Mouse (Mus musculus) myocyte (in vitro differentiated cells): Measurements from ENCODE around the gene Dcun1d3. TPM values are rescaled to one million over a fixed set of nuclear protein-coding genes. Genes with fewer than 3 reads are reported as not detected.
A peak's percentile ranks its signal among the peaks of the same experiment; 100 is the strongest.

Source experiments
- H3K27me3 ChIP-seq: one replicate; pipeline ENCODE4 v1.6.1; 2011; ENCODE audit not compliant: control insufficient read depth, insufficient read depth, insufficient read length
- H3K36me3 ChIP-seq: one replicate; pipeline ENCODE4 v1.6.1; 2011; ENCODE audit not compliant: control insufficient read depth, insufficient read depth
- H3K4me2 ChIP-seq: one replicate; pipeline ENCODE4 v1.6.1; 2011; ENCODE audit warnings: low read depth, control low read depth
- H3K4me3 ChIP-seq: one replicate; pipeline ENCODE4 v1.5.1; 2011; ENCODE audit warnings: mild to moderate bottlenecking, control low read depth, moderate library complexity
- H3K79me2 ChIP-seq: one replicate; pipeline ENCODE4 v1.6.1; 2011; ENCODE audit not compliant: control insufficient read depth, insufficient read depth
- H3ac ChIP-seq: one replicate; pipeline ENCODE4 v1.6.1; 2011; ENCODE audit not compliant: control insufficient read depth, insufficient read length
- CEBPB ChIP-seq: IDR thresholded peaks from 2 replicates; pipeline ENCODE4 v1.6.1; 2011; ENCODE audit warnings: mild to moderate bottlenecking, moderate library complexity; ENCODE audit not compliant: poor library complexity, insufficient read depth, severe bottlenecking
- E2F4 ChIP-seq: IDR thresholded peaks from one replicate; pipeline ENCODE4 v1.6.1; 2011; ENCODE audit warnings: mild to moderate bottlenecking, control low read depth, moderate library complexity; ENCODE audit not compliant: insufficient read depth
- MAX ChIP-seq: IDR thresholded peaks from one replicate; pipeline ENCODE4 v1.6.1; 2011; ENCODE audit warnings: low read depth, mild to moderate bottlenecking, control low read depth
- MYOD1 ChIP-seq, 3 experiments: IDR thresholded peaks; one replicate each; pipeline ENCODE4 v1.6.1; 2011; ENCODE audit warnings: control low read depth in 2 of 3, low read depth in 2 of 3, mild to moderate bottlenecking in 2 of 3, moderate library complexity in 1 of 3; ENCODE audit not compliant: insufficient read length in 2 of 3, control insufficient read depth in 1 of 3
- MYOG ChIP-seq, 3 experiments: IDR thresholded peaks; one replicate each; pipeline ENCODE4 v1.6.1; 2011; ENCODE audit warnings: control low read depth in 2 of 3, low read depth in 2 of 3, mild to moderate bottlenecking in 2 of 3; ENCODE audit not compliant: insufficient read length in 2 of 3, control insufficient read depth in 1 of 3, insufficient read depth in 1 of 3
- POLR2A ChIP-seq: IDR thresholded peaks from one replicate; pipeline ENCODE4 v1.6.1; 2011; ENCODE audit warnings: low read depth, mild to moderate bottlenecking, control low read depth, moderate library complexity; ENCODE audit not compliant: insufficient read length
- POLR2AphosphoS2 ChIP-seq: IDR thresholded peaks from one replicate; pipeline ENCODE4 v1.6.1; 2011; ENCODE audit warnings: low read depth, control low read depth; ENCODE audit not compliant: insufficient read length
- REST ChIP-seq: IDR thresholded peaks from one replicate; pipeline ENCODE4 v1.6.1; 2011; ENCODE audit warnings: mild to moderate bottlenecking, control low read depth, moderate library complexity; ENCODE audit not compliant: insufficient read depth, insufficient read length
- SRF ChIP-seq: IDR thresholded peaks from one replicate; pipeline ENCODE4 v1.6.1; 2011; ENCODE audit warnings: low read depth; ENCODE audit not compliant: control insufficient read depth, insufficient read length
- TCF12 ChIP-seq: IDR thresholded peaks from one replicate; pipeline ENCODE4 v1.6.1; 2011; ENCODE audit warnings: mild to moderate bottlenecking, control low read depth; ENCODE audit not compliant: poor library complexity, insufficient read depth, severe bottlenecking
- TCF3 ChIP-seq: IDR thresholded peaks from one replicate; pipeline ENCODE4 v1.6.1; 2011; ENCODE audit warnings: low read depth, control low read depth; ENCODE audit not compliant: insufficient read length
- USF1 ChIP-seq: IDR thresholded peaks from one replicate; pipeline ENCODE4 v1.6.1; 2011; ENCODE audit warnings: low read depth, mild to moderate bottlenecking, control low read depth, moderate library complexity
- polyA plus RNA-seq: library from polyadenylated mRNA; unstranded; fragments of >200 nt; fragmentation: generic; extraction: Trizol; gene quantifications from one replicate; pipeline ENCODE4 v1.2.1, GENCODE M21; 2012; ENCODE audit warnings: missing spikeins

The Dcun1d3 gene
- polyA plus RNA-seq, 1 experiment = 8.8 TPM

DNA sequence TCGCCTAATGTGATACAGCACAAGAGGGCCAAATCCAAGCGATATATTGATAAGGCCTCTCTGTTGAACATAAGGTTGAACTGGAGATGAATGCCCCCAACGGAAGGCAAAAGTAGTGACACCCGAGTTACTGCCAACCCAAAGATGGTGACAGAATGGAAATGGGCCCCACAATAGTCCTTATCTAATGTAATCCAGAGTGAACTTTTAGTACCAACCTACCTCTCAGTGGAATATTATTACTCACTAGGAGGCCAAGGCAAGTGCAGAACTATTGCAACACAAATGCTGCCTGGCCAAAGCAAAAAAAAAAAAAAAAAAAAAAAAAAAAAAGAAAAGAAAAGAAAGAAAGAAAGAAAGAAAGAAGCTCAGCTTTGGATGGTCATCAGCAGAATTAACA lies 3.4 kb downstream of the Dcun1d3 start:
- Histone ChIP-seq H3ac (no peak overlapping the region), H3K4me3 (no peak overlapping the region), H3K27me3 (no peaks in the 10 kb centered on the region), H3K79me2 (peaks cover 66% of the 10 kb centered on the region), H3K36me3 (no peaks in the 10 kb centered on the region), H3K4me2 (no peak overlapping the region)
- 0 out of 2 replicates have a peak, but pooled peaks have one; percentile 10 for TF ChIP-seq CEBPB
- no peak for TF ChIP-seq USF1

DNA sequence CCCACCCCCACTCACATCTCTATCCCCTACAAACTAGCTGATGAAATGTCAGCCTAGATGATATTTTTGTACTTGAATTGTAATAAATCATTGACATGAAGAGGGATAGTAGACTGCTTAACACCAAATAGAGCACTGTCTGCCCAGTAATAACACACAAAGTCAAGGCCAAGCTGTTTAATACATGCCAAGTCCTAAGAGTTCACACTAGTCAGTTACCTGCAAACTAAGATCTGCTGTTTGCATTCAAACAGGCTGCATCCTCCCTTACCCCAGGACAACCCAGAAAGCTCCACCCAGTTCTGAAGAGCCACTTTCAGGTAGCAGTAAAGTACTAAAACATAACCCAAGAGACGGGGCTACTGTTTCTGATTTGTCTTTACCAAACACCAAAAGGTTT lies 3.9 kb downstream of the Dcun1d3 start:
- Histone ChIP-seq H3K4me3 (no peak overlapping the region), H3K4me2 (no peak overlapping the region), H3ac (no peak overlapping the region), H3K27me3 (no peaks in the 10 kb centered on the region), H3K36me3 (no peaks in the 10 kb centered on the region), H3K79me2 (peaks cover 69% of the 10 kb centered on the region)
- no peak for TF ChIP-seq SRF
- no peak for TF ChIP-seq MYOD1 (IDR thresholded peaks at IDR 0.05; ENCODE audit: control insufficient read depth in 1 of 3, insufficient read length in 2 of 3, low read depth in 2 of 3)

DNA sequence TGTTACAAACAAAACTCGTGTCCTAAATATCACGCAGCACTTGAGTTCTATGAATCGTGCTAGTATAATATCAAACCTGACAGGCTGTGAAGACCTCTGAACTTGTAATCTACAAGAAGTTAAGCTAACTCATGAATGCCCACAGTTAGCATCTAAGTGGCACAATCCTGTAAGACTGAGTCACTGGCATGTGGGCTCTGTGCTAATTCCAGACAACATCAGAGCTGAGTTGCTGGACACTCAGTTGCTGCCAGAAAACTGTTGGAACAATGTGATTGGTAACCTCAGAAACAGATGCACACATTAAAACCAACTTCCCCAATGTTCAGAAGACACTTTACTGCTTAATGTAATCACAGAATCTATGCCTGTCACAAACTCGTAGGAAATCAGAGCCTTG lies 8.2 kb downstream of the Dcun1d3 start:
- TF ChIP-seq POLR2A = no peak
- TF ChIP-seq MYOG (IDR thresholded peaks at IDR 0.05; ENCODE audit: control insufficient read depth in 1 of 3, insufficient read depth in 1 of 3, insufficient read length in 2 of 3, low read depth in 2 of 3) = peak in 2 of 3 experiments; percentile 11 to 25
- TF ChIP-seq MYOD1 (IDR thresholded peaks at IDR 0.05; ENCODE audit: control insufficient read depth in 1 of 3, insufficient read length in 2 of 3, low read depth in 2 of 3) = peak in 2 of 3 experiments; percentile 13 to 33
- no peaks in the 10 kb centered on the region for H3K27me3 ChIP-seq
- H3K36me3 ChIP-seq = no peaks in the 10 kb centered on the region
- H3K4me3 ChIP-seq = no peak overlapping the region
- H3ac ChIP-seq = no peak overlapping the region
- H3K4me2 ChIP-seq = peak overlapping the region; percentile 39
- H3K79me2 ChIP-seq = peaks cover 80% of the 10 kb centered on the region

- TF ChIP-seq TCF12 (no peak), MYOD1 (IDR thresholded peaks at IDR 0.05; ENCODE audit: control insufficient read depth in 1 of 3, insufficient read length in 2 of 3, low read depth in 2 of 3) (no peak), SRF (no peak), USF1 (no peak), CEBPB (no peak), POLR2A (no peak), POLR2AphosphoS2 (no peak), REST (no peak), TCF3 (no peak), MAX (no peak), E2F4 (no peak)
- Histone ChIP-seq H3K36me3 (no peaks in the 10 kb centered on the region), H3ac (no peak overlapping the region), H3K27me3 (no peaks in the 10 kb centered on the region), H3K79me2 (peaks cover 54% of the 10 kb centered on the region), H3K4me3 (no peak overlapping the region), H3K4me2 (no peak overlapping the region)
Observed at GRCm38 (mm10) chr7:119881229-119881628, 14.9 kb downstream of the Dcun1d3 start.

DNA sequence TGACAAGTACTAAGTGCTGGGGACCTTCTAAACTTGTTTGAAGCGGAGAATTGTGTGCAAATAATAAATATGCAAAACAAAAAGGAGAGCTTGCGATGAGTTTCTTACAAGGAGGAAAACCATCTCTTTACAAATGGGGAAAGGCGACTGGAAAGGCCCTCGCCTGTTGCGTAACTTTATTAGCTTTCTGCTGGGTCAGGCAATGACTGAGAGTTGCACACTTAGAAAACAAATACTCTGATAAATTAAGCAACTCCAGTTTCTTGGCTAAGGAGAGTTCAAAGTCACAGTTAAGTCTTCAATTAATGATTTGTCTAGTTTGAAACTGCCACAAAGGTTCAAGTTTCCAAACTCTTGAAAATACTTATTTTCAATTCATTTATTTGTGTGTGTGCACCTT lies 15.8 kb downstream of the Dcun1d3 start:
- H3K4me3 ChIP-seq = no peak overlapping the region
- TF ChIP-seq POLR2AphosphoS2 (no peak), E2F4 (no peak), MAX (no peak), REST (no peak), MYOG (IDR thresholded peaks at IDR 0.05; ENCODE audit: control insufficient read depth in 1 of 3, insufficient read depth in 1 of 3, insufficient read length in 2 of 3, low read depth in 2 of 3) (no peak), CEBPB (no peak), TCF3 (no peak), SRF (no peak), USF1 (no peak), TCF12 (no peak), MYOD1 (IDR thresholded peaks at IDR 0.05; ENCODE audit: control insufficient read depth in 1 of 3, insufficient read length in 2 of 3, low read depth in 2 of 3) (no peak)
- no peaks in the 10 kb centered on the region for H3K36me3 ChIP-seq
- H3ac ChIP-seq = no peak overlapping the region
- H3K79me2 ChIP-seq = peaks cover 60% of the 10 kb centered on the region
- no peaks in the 10 kb centered on the region for H3K27me3 ChIP-seq
- H3K4me2 ChIP-seq = no peak overlapping the region

DNA sequence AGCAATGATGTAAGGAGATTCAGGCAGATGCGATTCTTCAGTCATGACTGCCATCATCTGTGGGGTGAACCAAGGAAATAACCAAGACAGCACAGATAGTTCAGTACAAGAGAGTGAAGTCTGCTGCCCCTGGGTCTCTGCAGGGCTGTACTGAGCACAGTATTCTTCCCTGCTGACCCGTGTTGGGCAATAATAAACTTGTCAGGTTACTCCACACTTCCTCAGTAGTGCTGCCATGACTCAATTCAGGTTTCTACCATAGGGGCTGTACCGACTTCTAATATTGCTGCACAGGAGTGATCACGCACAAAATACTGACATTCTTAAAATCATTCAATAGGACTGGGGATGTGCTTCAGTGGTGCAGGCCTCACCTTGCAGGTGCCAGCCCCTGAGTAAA lies 16.9 kb downstream of the Dcun1d3 start:
- no peak overlapping the region for H3ac ChIP-seq
- H3K4me2 ChIP-seq = no peak overlapping the region
- H3K4me3 ChIP-seq = no peak overlapping the region
- TF ChIP-seq POLR2AphosphoS2 = no peak
- no peak for TF ChIP-seq MYOG (IDR thresholded peaks at IDR 0.05; ENCODE audit: control insufficient read depth in 1 of 3, insufficient read depth in 1 of 3, insufficient read length in 2 of 3, low read depth in 2 of 3)
- TF ChIP-seq E2F4 = no peak
- no peak for TF ChIP-seq REST
- H3K79me2 ChIP-seq = peaks cover 59% of the 10 kb centered on the region
- no peaks in the 10 kb centered on the region for H3K27me3 ChIP-seq
- peaks cover 3% of the 10 kb centered on the region for H3K36me3 ChIP-seq
